Mouse (Mus musculus): ENCODE data around the gene Cyp4f13.

The Cyp4f13 gene

GRCm38 (mm10) chr17:32947215-32947914, at the start of gene Cyp4f13:
Gene Cyp4f13, minus strand, starts transcription at chr17:32947402.
- peak; percentile 100 for DNase-seq (ENCODE audit: low spot score)

- peak; percentile 81 for DNase-seq (ENCODE audit: low spot score)
These were observed 45.7 kb upstream of the Cyp4f13 start, which contains the start of gene Zfp952 for GRCm38 (mm10) chr17:32992699-32993474. Gene Zfp952, plus strand, starts transcription at chr17:32993129.

DNA sequence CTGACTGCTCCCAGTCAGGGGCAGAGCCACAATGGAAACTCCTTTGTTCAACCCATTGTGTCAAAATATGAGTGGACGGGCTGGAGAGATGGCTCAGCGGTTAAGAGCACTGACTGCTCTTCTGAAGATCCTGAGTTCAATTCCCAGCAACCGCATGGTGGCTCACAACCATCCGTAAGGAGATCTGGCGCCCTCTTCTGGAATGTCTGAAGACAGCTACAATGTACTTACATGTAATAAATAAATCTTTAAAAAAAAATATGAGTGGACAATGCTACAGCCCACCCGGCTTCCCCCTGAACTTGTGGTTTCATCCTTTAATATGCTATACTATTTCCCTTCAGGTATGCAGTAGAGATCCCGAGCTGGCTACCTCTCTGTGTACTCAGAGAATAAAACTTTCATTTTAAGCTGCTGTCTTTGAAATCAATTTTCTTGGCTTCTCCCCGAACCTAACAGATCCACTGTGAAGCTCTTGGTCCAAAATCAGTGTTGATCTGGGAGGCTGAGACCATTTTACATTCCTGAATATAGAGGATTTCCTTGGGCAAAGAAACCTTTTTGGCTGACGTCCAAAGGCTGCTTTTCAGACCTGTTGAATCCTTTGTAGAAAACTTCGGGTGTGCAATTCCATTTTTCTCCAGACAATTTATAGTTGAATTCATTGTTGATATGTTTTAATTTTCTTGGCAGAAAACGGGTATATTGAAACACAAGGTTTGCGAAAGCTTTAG, 44.9 kb upstream of the Cyp4f13 start:
- DNase-seq (ENCODE audit: low spot score): peak; percentile 43

- no peak for DNase-seq (ENCODE audit: low spot score)
These were observed 39.1 kb upstream of the Cyp4f13 start for GRCm38 (mm10) chr17:32986301-32986700.

DNA sequence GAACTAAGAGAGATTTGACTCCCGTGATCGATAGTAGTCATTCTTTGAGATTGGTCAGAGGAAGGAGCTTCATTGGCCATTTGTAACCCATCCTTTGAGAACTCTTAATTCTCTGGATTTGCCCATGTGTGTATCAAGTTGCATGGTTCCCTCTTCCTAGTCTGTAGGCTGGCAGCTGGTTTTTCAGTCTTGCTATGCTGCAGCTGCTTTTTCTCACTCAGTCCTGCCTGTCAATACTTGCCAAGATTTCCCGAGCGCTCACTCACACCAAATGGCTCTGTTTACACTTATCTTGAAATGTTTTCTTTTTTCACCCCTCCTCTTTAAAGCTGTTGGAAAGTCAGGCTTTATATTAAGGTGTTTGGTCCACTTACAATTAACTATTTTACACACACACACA, 34.2 kb upstream of the Cyp4f13 start:
- no peak for DNase-seq (ENCODE audit: low spot score)

DNA sequence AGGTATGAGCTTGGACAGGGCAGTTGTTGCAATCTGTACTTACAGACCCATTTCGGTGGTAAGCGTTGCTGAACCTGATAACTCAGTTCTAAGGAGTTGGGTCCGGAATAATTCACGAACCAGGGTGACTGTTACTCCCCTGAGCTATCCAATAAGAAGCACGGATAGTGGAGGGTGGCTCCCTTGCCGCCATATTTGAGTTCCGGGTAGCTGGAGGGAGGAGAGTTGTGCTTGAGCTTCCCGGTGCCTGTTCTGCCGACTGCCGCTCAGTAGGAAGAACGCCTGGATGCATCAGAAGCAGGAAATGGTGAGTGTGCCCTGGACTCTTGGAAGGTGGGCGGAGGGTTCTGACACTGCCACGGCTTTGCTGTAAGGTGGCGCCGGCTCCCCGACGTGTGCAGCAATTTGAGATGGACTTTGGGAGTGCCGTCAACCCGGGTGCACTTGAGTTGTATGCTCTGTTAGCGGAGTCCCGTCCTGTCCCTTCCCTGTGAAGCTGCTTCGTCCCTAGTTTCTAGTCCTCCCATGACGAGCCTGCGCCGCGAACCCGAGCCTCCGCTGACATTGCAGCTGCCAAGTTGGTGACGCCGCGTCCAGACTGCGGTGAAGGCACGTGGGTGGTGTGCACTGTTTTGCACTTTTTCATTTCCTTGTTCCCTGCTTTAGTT, 18.6 kb upstream of the Cyp4f13 start, which contains the start of gene Zfp472:
Gene Zfp472 (plus strand): TSS at position 192 of the 668 bp plus-strand sequence.
- DNase-seq (ENCODE audit: low spot score): peak; percentile 84

DNA sequence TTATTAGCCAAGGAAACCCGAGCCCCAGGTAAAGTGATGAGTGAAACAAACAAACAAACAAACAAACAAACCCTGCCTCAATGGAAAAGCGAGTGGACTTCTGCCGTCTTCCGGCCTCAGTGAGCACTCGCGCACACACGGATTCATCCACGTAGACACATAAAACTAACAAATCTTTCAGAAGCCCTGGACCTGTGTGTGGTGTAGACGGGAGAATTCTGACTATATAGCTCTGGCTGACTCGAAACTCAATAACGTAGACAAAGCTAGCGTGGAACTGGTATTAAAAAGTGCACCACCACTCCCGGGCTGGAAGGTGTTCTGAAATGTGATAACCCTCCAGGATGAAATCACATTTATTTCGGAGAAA, 18.0 kb upstream of the Cyp4f13 start:
- DNase-seq (ENCODE audit: low spot score): no peak

DNA sequence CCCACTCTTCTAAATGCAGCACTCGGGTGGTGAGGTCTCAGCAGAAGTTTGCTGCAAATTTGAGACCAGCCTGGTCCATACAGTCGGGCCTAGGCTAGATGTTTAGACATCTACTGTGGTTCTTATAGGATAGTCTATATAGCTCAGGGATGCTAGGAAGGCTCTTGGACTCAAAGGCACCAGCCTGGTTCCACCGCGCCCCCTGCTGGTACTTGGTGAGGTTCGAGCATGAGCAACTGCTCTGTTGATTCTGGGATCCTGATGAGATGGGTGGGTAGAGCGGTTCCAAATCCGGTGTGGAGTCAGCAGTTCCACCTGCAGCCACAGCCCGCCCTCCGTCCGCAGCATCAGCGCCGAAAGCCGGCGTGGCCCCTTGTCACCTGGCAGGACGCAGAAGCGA, 4.2 kb upstream of the Cyp4f13 start:
- peak; percentile 95 for DNase-seq (ENCODE audit: low spot score)

- no peak for DNase-seq (ENCODE audit: low spot score)
These were observed 3.8 kb upstream of the Cyp4f13 start for GRCm38 (mm10) chr17:32951006-32951405.

DNA sequence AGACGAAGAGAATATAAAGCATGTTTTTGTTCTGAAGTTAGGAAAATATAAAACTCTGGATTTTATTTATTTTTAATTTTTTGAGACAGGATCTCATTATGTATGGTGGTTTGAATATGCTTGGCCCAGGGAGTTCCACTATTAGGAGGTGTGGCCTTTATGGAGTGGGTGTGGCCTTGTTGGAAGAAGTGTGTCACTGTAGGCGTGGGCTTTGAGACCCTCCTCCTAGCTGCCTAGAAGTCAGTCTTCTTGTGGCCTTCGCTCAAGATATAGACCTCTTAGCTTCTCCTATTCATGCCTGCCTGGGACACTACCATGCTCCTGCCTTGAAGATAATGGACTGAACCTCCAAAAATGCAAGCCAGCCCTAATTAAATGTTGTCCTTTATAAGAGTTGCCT, 2.9 kb upstream of the Cyp4f13 start:
- DNase-seq (ENCODE audit: low spot score): no peak

GRCm38 (mm10) chr17:32946716-32947115, 486 bp downstream of the Cyp4f13 start:
- DNase-seq (ENCODE audit: low spot score): no peak

- DNase-seq (ENCODE audit: low spot score): no peak
These were observed 2.7 kb downstream of the Cyp4f13 start for GRCm38 (mm10) chr17:32944402-32945035.

DNA sequence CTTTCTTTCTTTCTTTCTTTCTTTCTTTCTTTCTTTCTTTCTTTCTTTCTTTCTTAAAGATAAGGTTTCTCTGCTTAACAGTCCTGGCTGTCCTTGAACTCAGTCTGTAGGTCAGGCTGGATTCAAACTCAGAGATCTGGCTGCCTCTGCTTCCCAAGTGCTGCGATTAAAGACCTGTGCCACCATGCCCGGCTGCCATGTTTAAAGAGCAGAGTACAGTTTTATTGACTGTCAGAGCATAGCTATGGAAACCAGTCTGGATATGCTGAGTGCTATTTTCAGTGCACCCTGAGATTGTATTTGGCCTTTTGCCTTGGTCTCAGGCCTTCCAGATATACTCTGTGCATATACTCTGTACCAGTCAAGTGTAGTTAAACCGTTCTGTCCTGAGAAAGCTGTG, 3.5 kb downstream of the Cyp4f13 start:
- no peak for DNase-seq (ENCODE audit: low spot score)

GRCm38 (mm10) chr17:32939831-32940230, 7.4 kb downstream of the Cyp4f13 start:
- DNase-seq (ENCODE audit: low spot score): no peak

GRCm38 (mm10) chr17:32927803-32928202, 19.4 kb downstream of the Cyp4f13 start:
- DNase-seq (ENCODE audit: low spot score): no peak

DNA sequence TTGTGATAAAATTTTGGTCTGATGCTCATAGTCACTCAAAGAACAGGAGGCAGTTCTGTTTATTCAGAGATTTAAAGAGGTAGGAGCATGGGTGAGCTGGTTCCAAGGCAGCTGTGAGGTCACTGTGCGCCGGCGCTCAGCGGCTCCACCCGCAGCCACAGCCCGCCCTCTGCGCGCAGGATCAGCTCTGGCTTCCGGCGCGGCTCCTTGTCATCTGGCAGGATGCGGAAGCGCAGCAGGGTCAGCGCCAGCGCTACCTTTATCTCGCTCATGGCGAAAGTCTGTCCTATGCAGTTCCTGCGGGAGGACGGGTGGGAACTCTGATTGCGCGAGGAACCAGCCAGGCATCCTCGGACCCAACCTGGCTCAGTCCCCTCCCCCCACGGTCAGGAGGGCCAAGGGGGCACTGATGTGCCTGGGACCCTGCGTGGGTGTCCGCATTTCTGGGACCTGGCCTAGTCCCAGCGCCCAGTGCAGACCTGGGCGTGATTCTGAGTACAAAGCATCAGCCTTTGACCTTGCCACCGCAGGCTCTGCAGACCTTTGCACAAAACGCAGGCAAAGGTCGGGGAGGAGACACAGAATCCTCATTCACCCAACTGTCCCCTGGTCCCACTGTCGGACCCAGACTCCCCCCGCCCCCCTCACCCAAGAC, 22.4 kb downstream of the Cyp4f13 start:
- peak; percentile 77 for DNase-seq (ENCODE audit: low spot score)

DNA sequence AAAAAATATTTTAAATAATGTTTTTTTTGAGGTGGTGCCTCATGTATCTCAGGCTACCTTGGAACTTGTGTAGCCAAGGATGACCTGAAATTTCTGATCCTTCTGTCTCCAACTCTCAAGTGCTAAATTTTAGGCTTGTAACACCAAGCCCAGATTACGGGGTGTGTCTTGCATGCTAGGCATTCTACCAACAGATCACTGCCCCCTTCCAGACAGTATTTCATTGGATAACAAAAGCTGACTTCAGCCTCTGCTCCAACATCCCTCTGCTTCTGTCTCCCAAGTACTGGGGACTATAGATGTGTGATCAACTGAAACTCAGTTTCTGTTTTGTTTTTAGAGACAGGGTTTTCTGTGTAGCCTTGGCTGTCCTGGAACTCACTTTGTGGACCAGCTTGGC, 23.5 kb downstream of the Cyp4f13 start:
- DNase-seq (ENCODE audit: low spot score): no peak

GRCm38 (mm10) chr17:32919123-32919522, 28.1 kb downstream of the Cyp4f13 start:
- DNase-seq (ENCODE audit: low spot score): no peak

- DNase-seq (ENCODE audit: low spot score): peak; percentile 70
These were observed 30.1 kb downstream of the Cyp4f13 start, which contains the start of gene Cyp4f14 for GRCm38 (mm10) chr17:32917131-32917530. Gene Cyp4f14, minus strand, starts transcription at chr17:32917342.

DNA sequence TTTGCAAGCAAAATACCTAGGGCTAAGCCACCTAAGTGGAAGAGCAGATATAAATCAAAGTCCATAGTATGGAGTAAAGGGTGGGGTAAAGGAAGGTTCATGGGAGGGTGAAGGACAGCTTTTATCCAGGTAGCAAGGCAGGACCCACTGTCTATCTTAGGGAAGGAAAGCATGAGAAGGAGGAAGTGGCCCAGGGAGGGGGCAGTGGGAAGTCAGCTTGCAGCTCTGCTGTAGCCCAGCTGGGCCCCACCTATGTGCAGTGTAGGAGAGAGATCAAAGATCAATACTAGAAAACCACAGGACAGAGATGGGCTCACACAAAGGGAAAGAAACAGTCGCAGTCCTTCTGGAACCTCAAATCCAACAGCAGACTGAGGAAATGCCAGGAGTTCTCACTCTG, 31.1 kb downstream of the Cyp4f13 start:
- DNase-seq (ENCODE audit: low spot score): no peak

GRCm38 (mm10) chr17:32906172-32906571, 41.0 kb downstream of the Cyp4f13 start:
- no peak for DNase-seq (ENCODE audit: low spot score)
